Mouse (Mus musculus) cortical plate, adult 2 months (tissue): ENCODE measurements around the gene Rad51.

ENCODE experiments used
- CTCF ChIP-seq: fragments of 200-500 bp; IDR thresholded peaks from 2 replicates; pipeline ENCODE4 v1.5.1; 2011; ENCODE audit warnings: mild to moderate bottlenecking, control low read depth, low read length; ENCODE audit not compliant: insufficient read depth; ENCODE audit errors: extremely low read depth
- POLR2A ChIP-seq: fragments of 200-500 bp; IDR thresholded peaks from 2 replicates; pipeline ENCODE4 v1.6.1; 2011; ENCODE audit warnings: mild to moderate bottlenecking, low read length, control low read depth; ENCODE audit not compliant: insufficient read depth; ENCODE audit errors: extremely low read depth

DNA sequence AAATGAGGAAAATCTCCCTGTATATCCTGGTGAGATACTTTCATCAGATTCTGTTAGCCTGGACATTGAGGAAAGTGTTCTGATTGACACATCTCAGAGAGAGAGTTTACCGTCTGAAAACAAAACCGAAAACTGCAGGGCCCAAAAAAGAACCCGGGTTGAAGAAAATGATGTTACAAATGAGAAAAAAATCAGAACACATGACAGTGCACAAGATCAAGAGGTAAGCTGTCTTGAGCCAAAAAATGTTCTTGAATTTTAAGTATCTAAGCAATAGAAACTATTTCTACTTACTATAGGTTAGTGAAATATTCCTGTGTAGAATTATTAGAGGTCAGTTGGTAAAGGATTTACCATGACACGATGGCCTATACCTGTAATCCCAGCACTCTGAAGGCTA, 40.2 kb upstream of the Rad51 start:
- TF ChIP-seq CTCF (no peak), POLR2A (no peak)
